Mouse (Mus musculus) neural tube, embryonic 10.5 days (tissue): ENCODE results near the gene Iqcn.

Experiments used
- DNase-seq: peaks from one replicate; pipeline ENCODE4 v3.0.0-alpha.2; 2017; ENCODE audit warnings: low spot score; ENCODE audit errors: extremely low spot score

The Iqcn gene

GRCm38 (mm10) chr8:70754043-70754870, 51.0 kb downstream of the Iqcn start, which contains the start of gene Rab3a:
Gene Rab3a (plus strand): TSS chr8:70754679.
- DNase-seq: peak; percentile 92

GRCm38 (mm10) chr8:70754871-70755660, 51.8 kb downstream of the Iqcn start:
- DNase-seq: no peak

- no peak for DNase-seq
Measured at GRCm38 (mm10) chr8:70755661-70756475, 52.6 kb downstream of the Iqcn start.

GRCm38 (mm10) chr8:70756476-70757040, 53.3 kb downstream of the Iqcn start:
- no peak for DNase-seq

GRCm38 (mm10) chr8:70757523-70758307, 54.5 kb downstream of the Iqcn start:
- no peak for DNase-seq

- DNase-seq: no peak
Measured at GRCm38 (mm10) chr8:70758308-70758615, 55.0 kb downstream of the Iqcn start.

- no peak for DNase-seq
Measured at GRCm38 (mm10) chr8:70758616-70759561, 55.6 kb downstream of the Iqcn start.

GRCm38 (mm10) chr8:70760350-70760749, 57.1 kb downstream of the Iqcn start:
- DNase-seq: peak; percentile 48

- DNase-seq: peak; percentile 91
Measured at GRCm38 (mm10) chr8:70760775-70761406, 57.6 kb downstream of the Iqcn start, which contains the start of gene Mpv17l2. Gene Mpv17l2 (minus strand): TSS chr8:70760946.

- no peak for DNase-seq
Measured at GRCm38 (mm10) chr8:70762118-70762517, 58.9 kb downstream of the Iqcn start.

- DNase-seq: peak; percentile 64
Measured at GRCm38 (mm10) chr8:70763354-70763753, 60.1 kb downstream of the Iqcn start.

- DNase-seq: no peak
Measured at GRCm38 (mm10) chr8:70764026-70764425, 60.8 kb downstream of the Iqcn start.

GRCm38 (mm10) chr8:70764676-70765075, 61.4 kb downstream of the Iqcn start:
- DNase-seq: no peak

- DNase-seq: no peak
Measured at GRCm38 (mm10) chr8:70765329-70765728, 62.1 kb downstream of the Iqcn start.

GRCm38 (mm10) chr8:70765838-70766570, 62.7 kb downstream of the Iqcn start:
- peak; percentile 61 for DNase-seq

- DNase-seq: peak; percentile 69
Measured at GRCm38 (mm10) chr8:70766571-70767440, 63.5 kb downstream of the Iqcn start.
